Mouse (Mus musculus): ENCODE results near the gene Sgta. TPM values are rescaled to one million over a fixed set of nuclear protein-coding genes. Genes with fewer than 3 reads are reported as not detected.

The Sgta gene
- total and polyA plus RNA-seq, 3 experiments, result 198 to 554 (median 288) TPM

DNA sequence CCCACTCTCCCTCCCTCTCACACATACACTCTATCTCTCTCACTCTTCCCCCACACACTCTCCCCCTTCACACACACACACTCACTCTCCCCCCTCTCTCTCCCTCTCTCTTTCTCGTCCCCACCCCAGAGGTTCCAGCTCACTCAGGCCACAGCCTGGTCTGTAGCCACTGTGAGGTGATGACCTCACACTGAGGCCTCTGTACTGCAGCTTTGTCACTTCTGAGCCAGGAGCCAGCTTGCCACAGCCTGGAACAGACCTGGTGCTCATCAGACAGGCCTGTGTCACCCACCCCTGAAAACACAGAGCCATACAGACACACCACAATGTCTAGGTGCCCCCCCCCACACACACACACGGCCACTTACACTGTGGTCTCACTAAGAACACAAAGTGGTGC is 39.8 kb downstream of the Sgta start:
- DNase-seq, result no peak

DNA sequence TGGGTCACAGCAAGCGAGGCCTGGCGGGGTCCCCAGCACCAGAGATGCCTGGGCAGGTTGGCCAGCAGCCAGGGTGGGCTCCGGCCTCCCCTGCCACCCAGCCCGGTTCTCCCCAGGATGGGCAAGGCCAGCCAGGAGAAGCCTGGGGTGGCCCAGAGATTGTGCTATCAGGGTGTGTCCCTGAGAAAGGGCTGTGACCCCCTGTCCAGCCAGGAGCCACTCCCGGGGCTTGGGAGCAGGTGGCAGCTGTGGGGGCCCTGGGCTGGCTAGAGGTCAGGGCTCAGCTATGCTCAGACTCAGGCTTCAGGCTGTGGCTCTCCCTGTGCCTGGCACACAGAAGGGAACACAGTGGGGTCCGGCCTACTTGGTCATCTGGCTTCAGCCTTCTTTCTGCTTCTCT is 40.3 kb downstream of the Sgta start:
- DNase-seq, result no peak

GRCm38 (mm10) chr10:81018326-81018725 is 41.7 kb downstream of the Sgta start:
- no peak for DNase-seq

GRCm38 (mm10) chr10:81016645-81017044 is 43.3 kb downstream of the Sgta start:
- peak; percentile 66 for DNase-seq

GRCm38 (mm10) chr10:81015666-81016065 is 44.3 kb downstream of the Sgta start:
- no peak for DNase-seq

GRCm38 (mm10) chr10:81014393-81015384 is 45.3 kb downstream of the Sgta start, which contains the start of gene Gng7:
Gene Gng7, minus strand, starts transcription at chr10:81014945.
- DNase-seq, result peak; percentile 99

DNA sequence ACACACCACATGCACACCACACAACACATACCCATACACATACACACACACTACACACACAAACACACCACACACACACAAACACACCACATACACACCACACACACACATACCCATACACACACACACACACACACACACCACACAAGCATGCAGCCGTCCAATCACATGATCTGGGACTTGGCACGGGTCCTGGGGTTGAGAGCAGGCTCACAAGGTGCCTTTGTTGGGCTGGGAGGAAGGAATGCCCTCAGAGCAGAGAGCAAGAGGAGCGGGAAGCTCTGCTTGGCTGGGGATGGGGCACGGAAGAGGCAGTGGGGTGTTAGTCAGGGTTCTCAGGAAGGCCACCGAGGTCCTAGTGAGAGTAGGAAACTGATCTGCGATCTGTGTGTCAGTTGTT is 49.1 kb downstream of the Sgta start:
- DNase-seq, result no peak

DNA sequence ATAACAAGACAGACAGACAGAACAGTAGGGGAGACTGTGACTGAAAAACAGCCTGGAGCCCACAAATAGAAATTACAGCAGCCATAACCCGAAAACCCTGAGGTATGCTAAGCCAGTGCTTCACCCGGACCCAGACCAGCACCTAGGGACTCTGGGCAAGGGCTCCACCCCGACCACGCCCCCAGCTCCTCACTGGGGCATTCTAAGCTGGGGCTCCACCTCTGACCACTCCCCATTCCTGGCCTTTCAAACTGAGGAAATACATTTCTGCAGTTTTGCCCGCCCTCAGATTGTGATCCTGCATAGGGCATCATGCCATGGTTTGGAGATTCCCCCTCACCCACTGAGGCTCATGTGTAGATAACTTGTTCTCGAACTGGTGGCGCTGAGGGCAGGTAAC is 52.7 kb downstream of the Sgta start:
- no peak for DNase-seq

GRCm38 (mm10) chr10:81006005-81006677 is 53.8 kb downstream of the Sgta start:
- no peak for DNase-seq

- DNase-seq, result no peak
Observed at GRCm38 (mm10) chr10:81001161-81001560, 58.8 kb downstream of the Sgta start.

DNA sequence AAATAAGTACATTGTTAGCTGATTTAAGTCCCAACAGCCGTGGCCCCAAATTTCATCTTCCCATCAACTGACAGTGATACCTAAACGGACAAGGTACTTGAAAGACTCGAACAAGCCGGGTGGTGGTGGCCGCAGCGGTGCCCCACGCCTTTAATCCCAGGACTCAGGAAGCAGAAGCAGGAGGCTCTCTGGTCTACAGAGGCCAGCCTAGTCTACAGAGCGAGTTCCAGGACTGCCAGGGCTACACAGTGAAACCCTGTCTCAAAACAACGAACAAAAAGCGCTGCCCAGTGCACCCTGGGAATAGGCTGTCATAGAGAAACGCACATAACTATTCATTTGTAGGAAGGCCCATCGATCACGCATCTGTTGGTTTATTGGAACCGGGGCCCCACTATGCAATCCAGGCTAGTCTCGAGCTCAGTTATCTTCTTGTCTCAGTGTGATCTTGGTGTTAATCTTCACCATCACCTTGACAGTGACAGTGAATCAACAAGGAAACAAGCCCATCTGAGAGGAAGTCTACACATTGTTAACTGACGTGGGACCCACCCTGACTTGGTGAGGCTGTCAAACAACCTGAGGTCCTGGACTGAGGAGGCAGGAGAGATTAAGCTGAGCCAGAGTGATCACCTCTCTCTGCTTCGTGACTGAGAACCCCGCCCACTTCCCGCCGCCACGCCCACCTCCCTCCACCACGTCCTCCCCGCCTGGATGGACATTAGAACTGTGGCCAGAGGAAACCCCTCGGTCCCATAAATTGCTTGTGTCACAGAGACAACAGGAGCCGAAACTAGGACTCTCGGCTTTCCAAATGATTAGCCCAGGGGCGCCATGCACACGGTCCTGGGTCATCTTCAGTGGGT is 59.6 kb downstream of the Sgta start:
- no peak for DNase-seq

- DNase-seq, result peak; percentile 92
Observed at GRCm38 (mm10) chr10:80999362-81000196, 60.4 kb downstream of the Sgta start.

DNA sequence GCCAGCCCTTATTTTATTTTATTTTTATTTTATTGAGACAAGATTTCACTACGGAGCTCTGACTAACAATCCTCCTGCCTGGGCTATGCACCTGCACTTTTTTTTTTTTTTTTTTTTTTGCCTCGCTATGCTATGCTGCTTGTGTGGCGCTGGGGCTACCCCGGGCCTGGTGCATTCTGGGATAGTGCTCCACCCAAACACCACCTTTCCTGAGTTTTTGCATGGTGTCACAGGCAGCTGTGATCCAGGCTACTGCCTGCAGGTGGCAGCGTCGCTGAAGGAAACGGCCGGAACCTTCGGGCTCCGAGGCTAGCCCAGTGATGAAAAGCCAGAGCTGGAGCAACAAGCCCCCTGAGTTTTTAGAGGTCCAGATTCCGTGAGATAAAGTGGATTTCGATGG is 61.2 kb downstream of the Sgta start:
- peak; percentile 46 for DNase-seq

GRCm38 (mm10) chr10:80998021-80998420 is 62.0 kb downstream of the Sgta start:
- DNase-seq, result no peak

- DNase-seq, result no peak
Observed at GRCm38 (mm10) chr10:80997332-80997731, 62.6 kb downstream of the Sgta start.

DNA sequence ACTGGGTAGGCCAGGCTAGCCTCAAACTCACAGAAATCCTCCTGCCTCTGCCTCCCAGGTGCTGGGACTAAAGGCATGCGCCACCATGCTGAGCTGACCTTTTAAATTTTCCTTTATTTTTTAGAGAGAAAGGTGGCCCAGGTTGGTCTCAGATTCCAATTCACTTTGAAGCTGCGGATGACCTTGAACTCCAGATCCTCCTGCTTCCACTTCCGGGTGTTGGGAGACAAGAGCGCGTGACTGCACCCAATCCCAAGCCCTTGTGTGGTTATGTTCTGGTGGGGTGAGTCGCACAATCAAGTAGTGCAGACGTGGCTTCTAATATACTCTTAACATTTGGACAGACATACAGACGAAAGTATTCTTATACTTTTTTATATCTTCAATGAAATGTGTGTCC is 63.5 kb downstream of the Sgta start:
- no peak for DNase-seq

DNA sequence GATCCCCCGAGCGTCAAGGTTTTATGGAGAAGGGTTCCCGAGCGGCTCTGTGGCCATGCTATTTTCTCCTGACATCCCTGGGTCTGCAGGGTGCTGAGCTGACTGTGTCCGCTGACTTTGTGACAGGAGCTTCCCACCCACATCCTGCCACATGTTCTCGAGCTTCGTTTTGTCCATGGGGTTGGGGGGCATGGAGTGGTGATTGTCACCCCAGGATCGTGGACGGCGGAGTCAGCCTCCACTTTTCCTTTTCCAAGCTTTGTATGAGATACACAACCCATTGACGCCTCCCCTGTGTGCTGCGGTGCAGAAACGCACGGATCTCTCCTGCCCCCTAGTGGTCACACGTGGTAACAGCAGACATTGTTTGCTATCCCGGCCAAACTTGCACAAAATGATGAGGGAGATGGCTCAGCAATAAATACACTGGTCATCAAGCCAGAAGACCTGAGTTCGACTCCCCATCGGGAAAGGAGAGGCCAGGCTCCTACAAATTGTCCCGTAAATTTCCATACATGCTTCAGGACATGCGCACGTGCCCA is 64.8 kb downstream of the Sgta start:
- DNase-seq, result peak; percentile 84

DNA sequence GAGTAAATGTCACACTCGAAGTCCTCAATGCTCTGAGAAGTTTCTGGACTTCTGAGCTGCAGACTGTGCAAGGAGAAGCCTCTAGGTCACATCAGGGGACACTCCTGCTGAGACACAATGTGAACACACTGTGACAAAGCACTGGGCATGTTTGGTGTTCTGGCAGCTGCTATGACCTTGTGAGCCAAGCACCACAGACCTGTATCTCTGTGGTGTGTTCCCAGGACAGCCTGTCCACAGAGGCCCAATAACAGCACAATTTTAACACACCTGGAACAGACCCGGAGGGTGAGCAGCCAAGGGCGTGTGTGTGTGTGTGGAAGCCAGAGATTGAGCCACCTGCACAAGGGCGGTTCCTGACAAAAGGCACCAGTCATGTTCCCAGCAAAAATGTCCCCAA is 65.4 kb downstream of the Sgta start:
- no peak for DNase-seq

Data from adrenal gland, adult 2 months (tissue).